Mouse (Mus musculus) embryonic facial prominence, embryonic 15.5 days (tissue): ENCODE data around the gene Ctdnep1. TPM values are rescaled to one million over a fixed set of nuclear protein-coding genes. Genes with fewer than 3 reads are reported as not detected.
A peak's percentile ranks its signal among the peaks of the same experiment; 100 is the strongest.

ENCODE experiments used
- ATAC-seq: fragments of 200-750 bp; cut with Nextera tagmentation; 2 replicates; pipeline ENCODE4 v1.8.0; 2017; ENCODE audit warnings: low read depth, moderate TSS enrichment; ENCODE audit not compliant: insufficient number of reproducible peaks, low FRiP score, low TSS enrichment
- H3K27ac ChIP-seq: fragments of 300-500 bp; sonication (generic); replicated peaks from 2 replicates; pipeline ENCODE4 v1.5.1; 2015; ENCODE audit warnings: mild to moderate bottlenecking, inconsistent platforms
- H3K27me3 ChIP-seq: fragments of 300-500 bp; sonication (generic); 2 replicates; pipeline ENCODE4 v1.6.1; 2015; ENCODE audit warnings: inconsistent platforms
- H3K36me3 ChIP-seq: fragments of 300-500 bp; sonication (generic); 2 replicates; pipeline ENCODE4 v1.6.1; 2015; ENCODE audit warnings: mild to moderate bottlenecking, inconsistent platforms
- H3K4me1 ChIP-seq: fragments of 300-500 bp; sonication (generic); 2 replicates; pipeline ENCODE4 v1.6.1; 2015; ENCODE audit warnings: inconsistent platforms
- H3K4me2 ChIP-seq: fragments of 300-500 bp; sonication (generic); replicated peaks from 2 replicates; pipeline ENCODE4 v1.6.1; 2015; ENCODE audit warnings: mild to moderate bottlenecking, inconsistent platforms
- H3K4me3 ChIP-seq: fragments of 300-500 bp; sonication (generic); replicated peaks from 2 replicates; pipeline ENCODE4 v1.5.1; 2015; ENCODE audit warnings: mild to moderate bottlenecking, inconsistent platforms
- H3K9ac ChIP-seq: fragments of 300-500 bp; sonication (generic); 2 replicates; pipeline ENCODE4 v1.6.1; 2015; ENCODE audit warnings: inconsistent platforms
- H3K9me3 ChIP-seq: fragments of 300-500 bp; sonication (generic); replicated peaks from 2 replicates; pipeline ENCODE4 v1.6.1; 2016; ENCODE audit warnings: inconsistent platforms
- WGBS: fragments of 180-500 bp; shearing (Covaris S2); methylation state at CpG from one replicate; pipeline ENCODE4 v1.1.7; 2015; 5-methylcytosine and 5-hydroxymethylcytosine counted together
- polyA plus RNA-seq: library from polyadenylated mRNA; unstranded; fragments of >200 nt; fragmentation: Nextera tagmentation; extraction: Ambion mirVana; gene quantifications from 2 replicates; pipeline ENCODE4 v1.2.1, GENCODE M21; 2015

The Ctdnep1 gene
- polyA plus RNA-seq, 1 experiment from 2014 or later: 31.6 TPM

GRCm38 (mm10) chr11:69989949-69990348 lies 9.0 kb downstream of the Ctdnep1 start:
- Histone ChIP-seq H3K27ac (peak overlapping the region; percentile 97), H3K36me3 (peaks cover 68% of the 10 kb centered on the region), H3K4me2 (no peak overlapping the region), H3K4me1 (peaks cover 18% of the 10 kb centered on the region), H3K9me3 (no peaks in the 10 kb centered on the region), H3K27me3 (no peaks in the 10 kb centered on the region), H3K9ac (no peak overlapping the region), H3K4me3 (no peak overlapping the region)
- no peak for ATAC-seq
- WGBS: 85% methylated on average over 8 of the region's 8 CpGs

DNA sequence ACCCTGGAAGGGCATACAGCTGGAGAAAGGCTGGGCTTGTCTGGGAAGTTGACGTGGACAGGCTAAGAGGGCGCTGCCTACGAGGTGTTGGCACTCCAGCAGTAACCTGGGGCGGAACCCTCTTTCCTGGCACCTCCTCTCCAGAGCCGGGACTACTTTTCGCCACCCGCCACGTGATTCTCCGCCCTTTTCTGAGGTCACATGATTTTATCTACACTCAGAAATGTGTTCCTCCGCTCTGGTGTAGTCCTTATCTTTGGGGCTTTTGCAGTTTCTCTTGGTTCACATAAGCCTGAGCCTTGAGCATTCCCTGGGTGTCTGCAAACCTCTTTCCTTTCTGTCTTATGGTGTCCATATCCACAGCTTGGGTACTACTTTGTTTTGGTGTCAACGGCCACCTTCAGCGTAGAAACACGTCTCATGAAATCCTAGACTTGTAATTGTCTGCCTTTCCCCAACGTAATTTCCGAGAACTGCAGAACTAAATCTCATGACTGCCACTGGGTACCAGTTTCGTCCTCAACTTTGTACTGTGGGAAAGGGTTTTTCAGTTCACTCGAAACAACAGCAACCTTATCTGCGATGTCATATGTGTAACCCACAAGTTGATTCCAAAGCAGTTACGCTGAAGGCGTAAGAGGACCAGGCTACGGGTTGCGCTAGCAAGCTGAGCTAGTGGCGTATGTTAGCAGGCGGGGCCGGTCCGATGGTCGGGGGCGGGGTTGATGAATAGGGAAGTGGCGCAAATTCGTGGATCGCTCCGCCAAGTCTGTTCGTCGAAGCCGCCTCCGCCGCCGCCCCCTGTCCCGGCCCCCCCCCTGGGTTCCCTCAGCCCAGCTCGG lies 10.1 kb downstream of the Ctdnep1 start, which contains the start of gene Gabarap:
TSS of gene Gabarap (plus strand) at position 294 of the 842 bp plus-strand sequence.
- Histone ChIP-seq H3K9ac (peak within 1 kb of the TSS; percentile 87), H3K4me2 (peak within 1 kb of the TSS; percentile 73), H3K9me3 (no peaks in the 10 kb centered on the region), H3K36me3 (peaks cover 59% of the 10 kb centered on the region), H3K4me1 (peaks cover 18% of the 10 kb centered on the region), H3K27ac (peak within 1 kb of the TSS; percentile 97), H3K27me3 (no peaks in the 10 kb centered on the region), H3K4me3 (peak within 1 kb of the TSS; percentile 80)
- ATAC-seq: peak; percentile 77
- WGBS: under 1% methylated on average over 40 of the region's 40 CpGs

- peak overlapping the region; percentile 73 for H3K4me2 ChIP-seq
- H3K4me3 ChIP-seq: peak overlapping the region; percentile 80
- peaks cover 52% of the 10 kb centered on the region for H3K36me3 ChIP-seq
- peak overlapping the region; percentile 97 for H3K27ac ChIP-seq
- no peaks in the 10 kb centered on the region for H3K9me3 ChIP-seq
- no peaks in the 10 kb centered on the region for H3K27me3 ChIP-seq
- peaks cover 18% of the 10 kb centered on the region for H3K4me1 ChIP-seq
- ATAC-seq: peak; percentile 1; the same call in 1 of the 2 replicates
- under 1% methylated on average over 15 of the region's 15 CpGs for WGBS
- H3K9ac ChIP-seq: peak overlapping the region; percentile 87
These were observed 10.8 kb downstream of the Ctdnep1 start for GRCm38 (mm10) chr11:69991711-69992110.

GRCm38 (mm10) chr11:69992396-69992795 lies 11.4 kb downstream of the Ctdnep1 start:
- Histone ChIP-seq H3K9me3 (no peaks in the 10 kb centered on the region), H3K4me2 (peak overlapping the region; percentile 73), H3K27ac (no peak overlapping the region), H3K9ac (peak overlapping the region; percentile 39), H3K36me3 (peaks cover 47% of the 10 kb centered on the region), H3K4me3 (peak overlapping the region; percentile 80), H3K4me1 (peaks cover 21% of the 10 kb centered on the region), H3K27me3 (no peaks in the 10 kb centered on the region)
- WGBS: 76% methylated on average over 10 of the region's 10 CpGs
- ATAC-seq: no peak

DNA sequence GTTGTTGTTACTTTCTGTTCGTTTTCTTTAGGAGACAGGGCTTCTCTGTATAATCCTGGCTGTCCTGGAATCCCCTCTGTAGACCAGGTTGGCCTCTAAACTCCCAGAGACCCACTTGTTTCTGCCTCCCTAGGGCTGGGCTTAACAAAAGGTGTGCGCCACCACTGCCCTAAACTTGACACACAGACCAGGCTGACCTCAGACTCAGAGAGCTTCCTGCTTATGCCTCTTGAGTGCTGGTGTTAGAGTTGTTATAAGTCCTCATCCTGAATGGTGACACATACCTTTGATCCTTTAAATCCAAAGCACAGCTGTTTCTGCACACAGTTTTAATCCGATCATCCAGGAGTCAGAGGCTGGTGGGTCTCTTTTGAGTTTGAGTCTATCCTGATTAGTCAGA lies 12.0 kb downstream of the Ctdnep1 start:
- Histone ChIP-seq H3K4me2 (peak overlapping the region; percentile 73), H3K27me3 (no peaks in the 10 kb centered on the region), H3K27ac (no peak overlapping the region), H3K4me3 (peak overlapping the region; percentile 80), H3K36me3 (peaks cover 44% of the 10 kb centered on the region), H3K4me1 (peaks cover 26% of the 10 kb centered on the region), H3K9ac (no peak overlapping the region), H3K9me3 (no peaks in the 10 kb centered on the region)
- WGBS: 83% methylated on average over 3 of the region's 3 CpGs
- no peak for ATAC-seq

- H3K4me3 ChIP-seq: no peak overlapping the region
- no peaks in the 10 kb centered on the region for H3K27me3 ChIP-seq
- H3K9ac ChIP-seq: no peak overlapping the region
- 86% methylated on average over 11 of the region's 11 CpGs for WGBS
- 0 out of 2 replicates have a peak overlapping the region, but pooled peaks have one; percentile 17 for H3K27ac ChIP-seq
- H3K9me3 ChIP-seq: no peaks in the 10 kb centered on the region
- H3K36me3 ChIP-seq: peaks cover 44% of the 10 kb centered on the region
- no peak overlapping the region for H3K4me2 ChIP-seq
- H3K4me1 ChIP-seq: peaks cover 40% of the 10 kb centered on the region
- ATAC-seq: no peak
These were observed 13.6 kb downstream of the Ctdnep1 start for GRCm38 (mm10) chr11:69994401-69995090.

DNA sequence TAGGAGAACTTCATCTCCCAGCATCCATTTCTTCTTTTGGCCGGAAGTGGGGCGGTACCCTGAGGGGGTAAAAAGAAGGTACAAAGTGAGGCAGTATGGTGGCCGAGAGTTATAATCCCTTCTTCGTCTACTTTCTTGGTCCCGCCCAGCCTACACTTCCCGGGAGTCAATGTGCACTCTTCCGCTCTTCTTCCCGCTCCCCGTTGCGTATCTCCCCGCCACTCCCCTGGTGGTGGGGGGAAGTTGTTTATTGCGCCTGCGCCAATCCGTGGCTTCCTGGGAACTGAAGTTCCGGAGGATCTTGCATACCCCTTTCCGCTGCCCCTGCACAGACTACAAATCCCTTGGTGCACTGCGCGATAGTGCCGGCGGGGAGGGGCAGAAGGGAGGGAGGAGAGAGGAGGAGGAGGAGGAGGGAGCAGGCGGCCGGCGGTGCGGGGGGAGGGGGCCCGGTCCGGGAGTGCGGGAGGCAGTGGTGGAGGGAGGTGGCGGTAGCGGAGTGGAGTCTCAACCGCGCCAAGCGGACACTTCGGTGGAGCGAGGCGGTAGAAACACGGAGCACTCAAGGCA lies 14.5 kb downstream of the Ctdnep1 start, which contains the start of gene Phf23:
TSS of gene Phf23 (plus strand) at position 387 of the 570 bp plus-strand sequence.
- peaks cover 42% of the 10 kb centered on the region for H3K36me3 ChIP-seq
- H3K4me3 ChIP-seq: peak within 1 kb of the TSS; percentile 95
- ATAC-seq: peak; percentile 88
- H3K4me2 ChIP-seq: peak within 1 kb of the TSS; percentile 53
- H3K9me3 ChIP-seq: no peaks in the 10 kb centered on the region
- WGBS: under 1% methylated on average over 36 of the region's 36 CpGs
- H3K27me3 ChIP-seq: no peaks in the 10 kb centered on the region
- peak within 1 kb of the TSS; percentile 97 for H3K9ac ChIP-seq
- peak within 1 kb of the TSS; percentile 99 for H3K27ac ChIP-seq
- peaks cover 44% of the 10 kb centered on the region for H3K4me1 ChIP-seq

DNA sequence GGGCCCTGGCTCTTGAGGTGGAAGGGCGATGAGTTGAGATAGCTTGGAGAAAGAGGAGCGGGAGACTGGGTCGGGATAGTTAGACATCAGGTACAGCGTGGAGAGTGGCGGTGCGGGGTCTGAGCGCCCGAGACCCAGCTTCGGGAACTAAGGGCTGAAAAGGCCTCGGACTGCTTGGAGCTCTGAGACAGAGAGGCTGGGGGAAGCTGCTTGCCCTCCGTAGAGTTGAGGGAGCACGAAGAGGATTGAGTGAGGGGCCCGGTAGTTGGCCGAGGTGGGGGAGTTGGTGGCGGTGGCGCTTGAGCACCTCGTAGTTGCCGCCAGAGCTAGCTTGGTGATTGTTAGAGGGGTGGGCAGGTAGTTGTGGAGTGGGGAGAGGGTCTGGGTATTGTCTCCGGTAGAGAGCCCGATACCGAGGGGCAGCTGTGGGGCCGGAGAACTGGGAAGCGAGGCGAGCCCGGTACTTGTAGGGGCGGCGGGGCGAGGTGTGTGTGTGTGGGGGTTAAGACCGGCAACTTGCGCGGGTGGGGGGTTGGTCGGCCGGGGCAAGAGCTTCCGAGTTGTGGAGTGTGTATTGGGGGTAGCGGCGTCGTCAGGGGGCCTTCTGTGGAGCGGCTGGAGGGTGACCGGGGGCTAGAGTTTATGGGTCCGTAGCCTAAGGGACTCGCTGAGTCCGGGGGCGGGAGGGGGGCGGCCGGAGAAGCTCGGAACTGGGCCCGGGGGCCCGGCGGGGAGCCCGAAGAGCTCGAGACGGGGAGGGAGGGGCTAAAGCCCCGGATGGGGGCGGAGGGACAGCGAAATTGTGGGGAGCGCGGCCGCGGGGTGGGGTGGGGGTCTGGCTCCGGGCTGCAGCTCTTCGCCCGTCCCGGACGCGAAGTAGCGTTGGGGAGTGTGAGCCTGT lies 15.5 kb downstream of the Ctdnep1 start:
- H3K27ac ChIP-seq: peak overlapping the region; percentile 99
- H3K4me1 ChIP-seq: peaks cover 46% of the 10 kb centered on the region
- peak overlapping the region; percentile 97 for H3K9ac ChIP-seq
- H3K27me3 ChIP-seq: no peaks in the 10 kb centered on the region
- peak; percentile 5; the same call in 1 of the 2 replicates for ATAC-seq
- H3K4me3 ChIP-seq: peak overlapping the region; percentile 95
- H3K9me3 ChIP-seq: no peaks in the 10 kb centered on the region
- under 1% methylated on average over 66 of the region's 66 CpGs for WGBS
- H3K4me2 ChIP-seq: peak overlapping the region; percentile 53
- H3K36me3 ChIP-seq: peaks cover 42% of the 10 kb centered on the region

GRCm38 (mm10) chr11:69997070-69997509 lies 16.1 kb downstream of the Ctdnep1 start:
- peak overlapping the region; percentile 97 for H3K9ac ChIP-seq
- H3K9me3 ChIP-seq: no peaks in the 10 kb centered on the region
- peaks cover 52% of the 10 kb centered on the region for H3K4me1 ChIP-seq
- WGBS: 1% methylated on average over 34 of the region's 44 CpGs
- peaks cover 42% of the 10 kb centered on the region for H3K36me3 ChIP-seq
- H3K4me3 ChIP-seq: peak overlapping the region; percentile 95
- H3K27ac ChIP-seq: peak overlapping the region; percentile 99
- H3K4me2 ChIP-seq: peak overlapping the region; percentile 53
- peak; percentile 36 for ATAC-seq
- no peaks in the 10 kb centered on the region for H3K27me3 ChIP-seq
